Mouse (Mus musculus) midbrain, embryonic 13.5 days (tissue): ENCODE measurements around the gene Ifnar2. TPM values are rescaled to one million over a fixed set of nuclear protein-coding genes. Genes with fewer than 3 reads are reported as not detected.

Experiments
- ATAC-seq: fragments of 200-750 bp; cut with Nextera tagmentation; 2 replicates; pipeline ENCODE4 v1.8.0; 2017; ENCODE audit warnings: mild to moderate bottlenecking, moderate TSS enrichment, moderate library complexity
- H3K27ac ChIP-seq: fragments of 300-500 bp; sonication (generic); 2 replicates; pipeline ENCODE4 v1.5.1; 2015; ENCODE audit warnings: inconsistent platforms, mild to moderate bottlenecking, moderate library complexity
- H3K27me3 ChIP-seq: fragments of 300-500 bp; sonication (generic); 2 replicates; pipeline ENCODE4 v1.6.1; 2015; ENCODE audit warnings: mild to moderate bottlenecking, inconsistent platforms
- H3K36me3 ChIP-seq: fragments of 300-500 bp; sonication (generic); 2 replicates; pipeline ENCODE4 v1.6.1; 2015; ENCODE audit warnings: mild to moderate bottlenecking, inconsistent platforms
- H3K4me1 ChIP-seq: fragments of 300-500 bp; sonication (generic); replicated peaks from 2 replicates; pipeline ENCODE4 v1.6.1; 2015; ENCODE audit warnings: inconsistent platforms
- H3K4me2 ChIP-seq: fragments of 300-500 bp; sonication (generic); replicated peaks from 2 replicates; pipeline ENCODE4 v1.6.1; 2015; ENCODE audit warnings: moderate library complexity, mild to moderate bottlenecking, inconsistent platforms
- H3K4me3 ChIP-seq: fragments of 300-500 bp; sonication (generic); replicated peaks from 2 replicates; pipeline ENCODE4 v1.5.1; 2015; ENCODE audit warnings: mild to moderate bottlenecking, inconsistent platforms
- H3K9ac ChIP-seq: fragments of 300-500 bp; sonication (generic); replicated peaks from 2 replicates; pipeline ENCODE4 v1.6.1; 2015; ENCODE audit warnings: mild to moderate bottlenecking, inconsistent platforms
- H3K9me3 ChIP-seq: fragments of 300-500 bp; sonication (generic); 2 replicates; pipeline ENCODE4 v1.6.1; 2016; ENCODE audit warnings: mild to moderate bottlenecking, inconsistent platforms
- WGBS: fragments of 180-500 bp; shearing (Covaris S2); methylation state at CpG from one replicate; pipeline ENCODE4 v1.1.7; 2015; 5-methylcytosine and 5-hydroxymethylcytosine counted together
- polyA plus RNA-seq: library from polyadenylated mRNA; unstranded; fragments of >200 nt; fragmentation: Nextera tagmentation; extraction: Ambion mirVana; gene quantifications from 2 replicates; pipeline ENCODE4 v1.2.1, GENCODE M21; 2015

Ifnar2 gene
- 28.3 and 31.6 TPM in 2 replicates for polyA plus RNA-seq

GRCm38 (mm10) chr16:91372577-91373472 is at the start of gene Ifnar2:
Ifnar2 (plus strand) TSS chr16:91372783.
- Histone ChIP-seq H3K27me3 (no peaks in the 10 kb centered on the region), H3K4me2 (peak within 1 kb of the TSS; percentile 68), H3K9ac (peak within 1 kb of the TSS; percentile 82), H3K9me3 (no peaks in the 10 kb centered on the region), H3K4me1 (peaks cover 13% of the 10 kb centered on the region), H3K4me3 (peak within 1 kb of the TSS; percentile 61), H3K36me3 (no peaks in the 10 kb centered on the region), H3K27ac (peak within 1 kb of the TSS; percentile 93)
- peak; percentile 98 for ATAC-seq
- under 1% methylated on average over 62 of the region's 62 CpGs for WGBS

DNA sequence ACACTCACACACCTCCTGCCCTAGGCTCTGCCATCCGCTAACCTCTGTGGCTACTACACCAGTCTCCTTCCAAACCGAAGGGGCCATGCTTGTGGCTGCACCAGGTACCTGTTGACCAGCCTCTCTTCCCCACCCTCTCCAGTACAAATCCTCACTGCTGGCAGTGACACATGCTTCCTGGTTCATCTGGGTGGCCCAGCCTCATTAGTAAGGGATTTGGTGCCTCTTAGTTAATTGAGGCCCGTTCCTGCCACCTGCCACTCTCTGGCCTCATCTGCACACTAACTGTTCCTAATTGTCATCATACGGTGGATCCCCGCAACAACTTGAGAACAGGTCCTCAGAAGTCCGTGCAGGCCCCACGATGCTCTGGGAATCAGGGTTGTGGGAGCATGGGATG is 45.0 kb upstream of the Ifnar2 start:
- Histone ChIP-seq H3K9ac (no peak overlapping the region), H3K27ac (no peak overlapping the region)
- ATAC-seq, result peak; percentile 81

GRCm38 (mm10) chr16:91328922-91329321 is 43.7 kb upstream of the Ifnar2 start:
- H3K9ac ChIP-seq, result no peak overlapping the region
- H3K27me3 ChIP-seq, result peaks cover 9% of the 10 kb centered on the region; the same call in 1 of the 2 replicates
- 70% methylated on average over 19 of the region's 19 CpGs for WGBS
- peaks cover 29% of the 10 kb centered on the region for H3K4me1 ChIP-seq
- no peak overlapping the region for H3K4me3 ChIP-seq
- H3K9me3 ChIP-seq, result no peaks in the 10 kb centered on the region
- ATAC-seq, result no peak
- no peak overlapping the region for H3K27ac ChIP-seq
- H3K4me2 ChIP-seq, result no peak overlapping the region
- H3K36me3 ChIP-seq, result no peaks in the 10 kb centered on the region

More for the DNA sequence above, 45.0 kb upstream of the Ifnar2 start:
- Histone ChIP-seq H3K4me1 (peaks cover 26% of the 10 kb centered on the region), H3K4me3 (no peak overlapping the region), H3K36me3 (no peaks in the 10 kb centered on the region), H3K27me3 (peaks cover 13% of the 10 kb centered on the region; the same call in 1 of the 2 replicates), H3K9me3 (no peaks in the 10 kb centered on the region), H3K4me2 (no peak overlapping the region)
- WGBS, result 38% methylated on average over 7 of the region's 7 CpGs

GRCm38 (mm10) chr16:91330496-91330895 is 42.1 kb upstream of the Ifnar2 start:
- 75% methylated on average over 6 of the region's 6 CpGs for WGBS
- peaks cover 37% of the 10 kb centered on the region for H3K4me1 ChIP-seq
- H3K4me3 ChIP-seq, result no peak overlapping the region
- no peak overlapping the region for H3K4me2 ChIP-seq
- H3K27ac ChIP-seq, result no peak overlapping the region
- H3K9me3 ChIP-seq, result no peaks in the 10 kb centered on the region
- no peak overlapping the region for H3K9ac ChIP-seq
- peaks cover 9% of the 10 kb centered on the region; the same call in 1 of the 2 replicates for H3K27me3 ChIP-seq
- no peak for ATAC-seq
- H3K36me3 ChIP-seq, result no peaks in the 10 kb centered on the region

- 57% methylated on average over 5 of the region's 5 CpGs for WGBS
- no peak overlapping the region for H3K9ac ChIP-seq
Observed at GRCm38 (mm10) chr16:91331153-91331552, 41.4 kb upstream of the Ifnar2 start.

GRCm38 (mm10) chr16:91332880-91333279 is 39.7 kb upstream of the Ifnar2 start:
- H3K9ac ChIP-seq, result no peak overlapping the region
- H3K4me1 ChIP-seq, result peaks cover 25% of the 10 kb centered on the region
- ATAC-seq, result no peak
- H3K27me3 ChIP-seq, result peaks cover 10% of the 10 kb centered on the region
- no peak overlapping the region for H3K4me2 ChIP-seq
- H3K27ac ChIP-seq, result no peak overlapping the region
- 74% methylated on average over 7 of the region's 7 CpGs for WGBS
- no peak overlapping the region for H3K4me3 ChIP-seq
- H3K9me3 ChIP-seq, result no peaks in the 10 kb centered on the region
- no peaks in the 10 kb centered on the region for H3K36me3 ChIP-seq

More at GRCm38 (mm10) chr16:91331153-91331552, 41.4 kb upstream of the Ifnar2 start:
- ATAC-seq, result no peak
- peaks cover 36% of the 10 kb centered on the region for H3K4me1 ChIP-seq
- H3K9me3 ChIP-seq, result no peaks in the 10 kb centered on the region
- H3K36me3 ChIP-seq, result no peaks in the 10 kb centered on the region
- H3K4me2 ChIP-seq, result no peak overlapping the region
- peaks cover 13% of the 10 kb centered on the region for H3K27me3 ChIP-seq
- H3K27ac ChIP-seq, result no peak overlapping the region
- no peak overlapping the region for H3K4me3 ChIP-seq

DNA sequence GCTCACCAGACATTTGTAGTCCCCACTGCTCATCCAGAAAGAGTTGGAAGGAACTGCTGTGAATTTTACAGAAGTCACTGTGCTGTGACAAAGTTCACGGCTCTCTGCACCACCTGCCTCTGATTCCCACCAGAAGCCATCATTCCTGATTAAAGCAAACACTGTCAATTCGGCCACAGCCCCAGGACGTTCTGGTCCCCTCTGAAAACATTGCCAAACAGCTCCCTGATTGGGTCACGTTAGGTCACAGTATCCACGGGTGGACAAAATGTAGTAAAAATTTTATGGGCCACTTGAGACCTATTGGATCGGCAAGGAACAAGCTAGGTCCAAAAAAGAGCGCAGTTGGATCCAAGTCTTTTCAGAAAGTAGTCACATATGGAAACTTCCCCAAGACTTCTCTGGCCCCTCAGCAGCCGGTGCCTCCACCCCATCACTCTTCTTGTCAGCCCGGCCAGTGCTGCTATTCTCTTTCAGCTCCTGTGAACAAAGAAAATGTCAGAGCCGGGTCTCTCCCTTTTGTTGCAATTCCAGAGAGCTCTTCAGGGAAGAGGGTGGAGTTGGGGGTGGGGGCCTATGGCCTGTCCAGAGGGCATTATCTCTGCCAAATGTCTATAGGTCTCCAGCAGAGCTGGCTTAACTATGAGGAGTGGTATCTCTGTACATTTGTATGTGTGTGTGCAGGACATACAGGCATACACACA is 38.2 kb upstream of the Ifnar2 start:
- Histone ChIP-seq H3K9me3 (no peaks in the 10 kb centered on the region), H3K27me3 (peaks cover 10% of the 10 kb centered on the region), H3K9ac (no peak overlapping the region), H3K36me3 (no peaks in the 10 kb centered on the region), H3K4me2 (no peak overlapping the region), H3K4me1 (peaks cover 19% of the 10 kb centered on the region), H3K27ac (no peak overlapping the region), H3K4me3 (no peak overlapping the region)
- WGBS, result 6% methylated on average over 10 of the region's 10 CpGs
- ATAC-seq, result no peak

- peaks cover 10% of the 10 kb centered on the region for H3K27me3 ChIP-seq
- H3K4me3 ChIP-seq, result no peak overlapping the region
- no peak for ATAC-seq
- no peak overlapping the region for H3K4me2 ChIP-seq
- no peaks in the 10 kb centered on the region for H3K9me3 ChIP-seq
- WGBS, result 88% methylated on average over 4 of the region's 4 CpGs
- no peaks in the 10 kb centered on the region for H3K36me3 ChIP-seq
- no peak overlapping the region for H3K27ac ChIP-seq
- H3K9ac ChIP-seq, result no peak overlapping the region
- H3K4me1 ChIP-seq, result peaks cover 19% of the 10 kb centered on the region
Observed at GRCm38 (mm10) chr16:91336753-91337152, 35.8 kb upstream of the Ifnar2 start.

DNA sequence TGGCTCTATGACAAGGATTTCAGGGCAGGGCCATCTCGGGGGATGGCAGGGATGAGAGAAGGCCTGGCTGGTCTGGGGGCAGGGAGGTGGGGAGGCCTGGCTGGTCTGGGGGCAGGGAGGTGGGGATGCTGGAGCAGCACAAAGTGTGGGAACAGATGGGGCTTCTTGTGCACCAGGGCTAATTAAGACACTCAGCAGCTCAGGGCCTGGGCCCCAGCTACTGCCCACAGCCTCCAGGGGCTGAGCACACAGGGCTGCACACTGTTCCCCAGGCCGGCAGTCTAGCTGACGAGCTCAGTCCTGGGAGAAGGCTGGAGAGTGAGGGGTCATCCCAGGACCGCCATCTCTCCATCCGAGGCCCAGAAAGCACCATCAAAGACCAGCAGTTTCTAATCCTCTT is 35.1 kb upstream of the Ifnar2 start:
- Histone ChIP-seq H3K4me3 (no peak overlapping the region), H3K36me3 (no peaks in the 10 kb centered on the region), H3K27me3 (peaks cover 10% of the 10 kb centered on the region), H3K27ac (0 out of 2 replicates have a peak overlapping the region, but pooled peaks have one; percentile 30), H3K9me3 (no peaks in the 10 kb centered on the region), H3K4me1 (peaks cover 19% of the 10 kb centered on the region), H3K9ac (no peak overlapping the region; the same call in 1 of the 2 replicates), H3K4me2 (no peak overlapping the region)
- 39% methylated on average over 5 of the region's 5 CpGs for WGBS
- ATAC-seq, result peak; percentile 72

- no peaks in the 10 kb centered on the region for H3K36me3 ChIP-seq
- WGBS, result 77% methylated on average over 9 of the region's 9 CpGs
Observed at GRCm38 (mm10) chr16:91346491-91346890, 26.1 kb upstream of the Ifnar2 start.

DNA sequence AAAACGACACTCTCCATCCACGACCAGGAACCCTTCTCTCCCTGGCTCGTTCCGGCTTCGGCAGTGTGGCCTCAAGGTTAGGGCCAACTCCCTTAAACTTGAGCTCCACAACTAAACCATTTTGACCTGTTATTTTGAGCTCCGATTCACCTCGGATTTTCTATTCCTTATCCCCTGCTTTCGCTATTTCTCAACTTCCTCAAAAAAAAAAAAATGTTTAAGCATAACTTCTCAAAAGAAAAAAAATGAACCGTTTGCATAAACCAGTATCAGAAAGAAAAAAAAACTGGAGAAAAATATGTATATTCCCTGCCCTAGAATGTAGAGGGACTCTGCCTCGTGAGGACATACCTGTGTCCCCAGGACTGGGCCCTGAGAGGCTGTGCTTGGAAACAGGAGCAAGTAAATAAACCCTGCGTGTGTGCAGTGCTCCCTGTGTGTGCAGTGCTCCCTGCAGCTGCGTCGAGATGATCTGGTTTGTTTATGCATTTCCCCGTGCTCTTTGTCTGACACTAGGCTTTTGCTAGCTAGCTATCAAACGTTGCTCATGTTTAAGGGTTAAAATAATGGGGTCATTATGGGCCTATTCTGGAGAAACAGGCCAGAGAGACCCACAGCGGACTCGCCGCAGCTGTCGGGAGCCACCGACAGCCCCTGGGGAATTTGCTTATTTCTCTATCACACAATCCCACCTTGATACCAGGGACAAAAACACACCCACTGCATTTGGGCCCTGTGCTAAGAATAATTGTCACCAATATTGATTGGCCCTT is 24.9 kb upstream of the Ifnar2 start:
- Histone ChIP-seq H3K4me2 (0 out of 2 replicates have a peak overlapping the region, but pooled peaks have one; percentile 17), H3K27me3 (peaks cover 29% of the 10 kb centered on the region), H3K36me3 (no peaks in the 10 kb centered on the region), H3K9me3 (no peaks in the 10 kb centered on the region), H3K4me3 (no peak overlapping the region), H3K27ac (0 out of 2 replicates have a peak overlapping the region, but pooled peaks have one; percentile 19), H3K9ac (no peak overlapping the region), H3K4me1 (peaks cover 13% of the 10 kb centered on the region)
- WGBS, result 55% methylated on average over 20 of the region's 20 CpGs
- ATAC-seq, result no peak

More at GRCm38 (mm10) chr16:91346491-91346890, 26.1 kb upstream of the Ifnar2 start:
- no peak overlapping the region for H3K4me2 ChIP-seq
- no peaks in the 10 kb centered on the region for H3K9me3 ChIP-seq
- H3K4me3 ChIP-seq, result no peak overlapping the region
- peaks cover 13% of the 10 kb centered on the region for H3K4me1 ChIP-seq
- no peak overlapping the region for H3K27ac ChIP-seq
- H3K9ac ChIP-seq, result no peak overlapping the region
- no peak; the same call in 1 of the 2 replicates for ATAC-seq
- H3K27me3 ChIP-seq, result peaks cover 25% of the 10 kb centered on the region
